Comparison of ENCODE assay signal across 13 mouse cellular contexts in the genomic region with DNA sequence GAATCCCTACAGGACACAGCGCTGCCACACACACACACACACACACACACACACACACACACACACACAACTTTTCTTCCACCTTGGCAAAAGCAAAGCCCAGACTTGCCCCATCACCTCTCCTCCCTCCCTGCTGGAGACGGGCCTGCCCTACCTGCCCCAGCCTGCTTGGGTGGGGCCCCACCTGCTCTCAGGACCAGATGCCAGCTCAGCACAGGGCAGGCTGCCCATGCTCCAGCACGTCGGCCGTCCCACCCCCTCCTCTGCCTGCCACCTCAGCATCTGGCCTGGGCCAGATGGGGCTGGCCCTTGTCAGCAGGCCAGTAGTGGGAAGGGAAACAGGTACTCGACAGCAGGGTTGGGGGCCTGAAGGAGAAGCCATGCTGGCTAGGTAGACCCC. TPM values are rescaled to one million over a fixed set of nuclear protein-coding genes. Genes with fewer than 3 reads are reported as not detected.
A peak's percentile ranks its signal among the peaks of the same experiment; 100 is the strongest.
DNase-seq lines count a peak whose midpoint lies in the region; ATAC-seq lines count a peak whose summit lies in the region.
"Had no signal": no experiment of that assay in that cellular context is flagged by ENCODE, and none has a peak within 500 bp of the region (broad histone marks: within the 10 kb centered on the region; RNA-seq: fewer than 3 reads in every experiment).

No protein-coding gene starts in this region.

- no peak overlapping the region for H3K4me3 ChIP-seq in lung, embryonic 16.5 days (ENCODE audit: low read length)
- H3K4me3 ChIP-seq: midbrain, embryonic 12.5 days had no signal

- DNase-seq in cerebellum, postnatal 10 days, result peak; percentile 27 to 41
- DNase-seq in cerebellum, postnatal 36 days, result no peak
- peak; percentile 63 for DNase-seq in MN1 (ENCODE audit: low spot score)
- DNase-seq in kidney, adult 9 months, result peak; percentile 91
- DNase-seq in left cerebral cortex, postnatal 14 days (ENCODE audit: low spot score in 2 of 2), result no peak
- no peak for DNase-seq in cerebellum, adult 9-10 months
- DNase-seq in thymus, postnatal 0 days (ENCODE audit: low spot score), result no peak

- no peak overlapping the region for H3K4me2 ChIP-seq in lung, embryonic 16.5 days (ENCODE audit: low read depth, low read length)
- H3K4me2 ChIP-seq: midbrain, embryonic 12.5 days had no signal

- peaks cover 33% of the 10 kb centered on the region for H3K4me1 ChIP-seq in lung, embryonic 16.5 days (replicated peaks; ENCODE audit: control insufficient read depth, insufficient read depth, low read length)

- 36% methylated on average over 6 of the region's 6 CpGs for WGBS in lung, embryonic 16.5 days

- intact Hi-C loops in left cerebral cortex, postnatal 14 days (cut with DNase I), result no loop called here

- 0 out of 2 replicates have a peak overlapping the region, but pooled peaks have one; percentile 45 for H3K9ac ChIP-seq in lung, embryonic 16.5 days (ENCODE audit: low read length)
- H3K9ac ChIP-seq: midbrain, embryonic 12.5 days had no signal

- H3K27me3 ChIP-seq in lung, embryonic 16.5 days (ENCODE audit: control insufficient read depth, insufficient read depth, low read depth, low read length), result no peaks in the 10 kb centered on the region

- no peaks in the 10 kb centered on the region for H3K36me3 ChIP-seq in lung, embryonic 16.5 days (ENCODE audit: control insufficient read depth, insufficient read depth, low read length)
- H3K36me3 ChIP-seq: midbrain, embryonic 12.5 days had no signal

- H3K27ac ChIP-seq in lung, embryonic 16.5 days (ENCODE audit: low read length), result peak overlapping the region; percentile 70
- H3K27ac ChIP-seq: midbrain, embryonic 12.5 days had no signal

- no peaks in the 10 kb centered on the region for H3K9me3 ChIP-seq in lung, embryonic 16.5 days (ENCODE audit: control insufficient read depth, low read length)
- H3K9me3 ChIP-seq: midbrain, embryonic 12.5 days had no signal

- ATAC-seq in lung, embryonic 16.5 days (ENCODE audit: low read depth), result peak; percentile 51
- ATAC-seq: inflammation-experienced regulatory T-cells, adult 6 months had no signal

RNA-seq across cellular contexts. Expression of a gene that starts 23.4 kb away (rescaled TPM):
- 402 and 445 TPM in 2 replicates for polyA plus RNA-seq in lung, embryonic 16.5 days (2015; fragmentation: Nextera tagmentation; extraction: Ambion mirVana)
- total RNA-seq in left cerebral cortex, postnatal 14 days (2021), result not detected
- 1,106 and 1,123 TPM in 2 replicates for polyA plus RNA-seq in thymus, postnatal 0 days (2015; fragmentation: Nextera tagmentation; extraction: Ambion mirVana)
- total RNA-seq: common myeloid progenitor, adult 5-6 weeks had no signal

RNA-seq across cellular contexts. Expression of a gene that starts 26.8 kb away (rescaled TPM):
- 0.10 and 0.21 TPM in 2 replicates for polyA plus RNA-seq in lung, embryonic 16.5 days (2015; fragmentation: Nextera tagmentation; extraction: Ambion mirVana)
- total RNA-seq in left cerebral cortex, postnatal 14 days (2021), result not detected
- polyA plus RNA-seq in thymus, postnatal 0 days (2015; fragmentation: Nextera tagmentation; extraction: Ambion mirVana), result 0.43 and 0.50 TPM in 2 replicates
- total RNA-seq: common myeloid progenitor, adult 5-6 weeks had no signal
- polyA plus RNA-seq: C2C12; frontal cortex, adult 2 months; inflammation-experienced regulatory T-cells, adult 6 months; midbrain, embryonic 12.5 days had no signal

RNA-seq across cellular contexts. Expression of a gene that starts 40.7 kb away (rescaled TPM):
- polyA plus RNA-seq in lung, embryonic 16.5 days (2015; fragmentation: Nextera tagmentation; extraction: Ambion mirVana), result 0.80 and 1.2 TPM in 2 replicates
- total RNA-seq in left cerebral cortex, postnatal 14 days (2021), result not detected
- 0.71 and 0.74 TPM in 2 replicates for polyA plus RNA-seq in thymus, postnatal 0 days (2015; fragmentation: Nextera tagmentation; extraction: Ambion mirVana)
- total RNA-seq: common myeloid progenitor, adult 5-6 weeks had no signal
- polyA plus RNA-seq: frontal cortex, adult 2 months; inflammation-experienced regulatory T-cells, adult 6 months had no signal

RNA-seq across cellular contexts. Expression of a gene that starts 47.1 kb away (rescaled TPM):
- polyA plus RNA-seq in lung, embryonic 16.5 days (2015; fragmentation: Nextera tagmentation; extraction: Ambion mirVana), result 263 and 293 TPM in 2 replicates
- total RNA-seq in left cerebral cortex, postnatal 14 days (2021), result under 1 TPM; 0.24 to 0.85 TPM
- polyA plus RNA-seq in thymus, postnatal 0 days (2015; fragmentation: Nextera tagmentation; extraction: Ambion mirVana), result 1,281 and 1,324 TPM in 2 replicates

RNA-seq across cellular contexts. Expression of a gene that starts 56.3 kb away (rescaled TPM):
- polyA plus RNA-seq in lung, embryonic 16.5 days (2015; fragmentation: Nextera tagmentation; extraction: Ambion mirVana), result 14.2 and 23.3 TPM in 2 replicates
- total RNA-seq in left cerebral cortex, postnatal 14 days (2021), result not detected
- 1.2 and 43.4 TPM in 2 replicates for polyA plus RNA-seq in thymus, postnatal 0 days (2015; fragmentation: Nextera tagmentation; extraction: Ambion mirVana)
- total RNA-seq: common myeloid progenitor, adult 5-6 weeks had no signal
- polyA plus RNA-seq: C2C12; frontal cortex, adult 2 months; inflammation-experienced regulatory T-cells, adult 6 months; midbrain, embryonic 12.5 days had no signal

Comparison
In these comparisons a context has a peak if more than half of its experiments do, and no peak if none do; other contexts are left out.
1. DNase-seq: peak in cerebellum, postnatal 10 days (2 of 2), MN1 (single experiment) and kidney, adult 9 months (single experiment); none in cerebellum, postnatal 36 days (0 of 2), left cerebral cortex, postnatal 14 days (0 of 2), cerebellum, adult 9-10 months (single experiment) and thymus, postnatal 0 days (single experiment).